Mouse (Mus musculus): Measurements from ENCODE around the gene Tas2r119. TPM values are rescaled to one million over a fixed set of nuclear protein-coding genes. Genes with fewer than 3 reads are reported as not detected.

Tas2r119 gene
- polyA plus RNA-seq, 2 experiments, result not detected

- Histone ChIP-seq H3K4me1 (replicated peaks; ENCODE audit: control insufficient read depth in 2 of 2, insufficient read depth in 2 of 2, low read length in 1 of 2) (no peaks in the 10 kb centered on the region), H3K27ac (no peak overlapping the region), H3K4me2 (ENCODE audit: low read depth) (no peak overlapping the region), H3K9ac (replicated peaks) (no peak overlapping the region), H3K4me3 (ENCODE audit: insufficient read depth in 1 of 2, low read depth in 2 of 2, low read length in 2 of 2) (no peak overlapping the region), H3K36me3 (replicated peaks; ENCODE audit: control insufficient read depth, insufficient read depth, low read depth) (no peaks in the 10 kb centered on the region), H3K27me3 (ENCODE audit: control insufficient read depth, insufficient read depth, low read length) (no peaks in the 10 kb centered on the region), H3K9me3 (ENCODE audit: control insufficient read depth, low read length) (no peaks in the 10 kb centered on the region)
- ATAC-seq (ENCODE audit: insufficient read depth) (no peak), DNase-seq (ENCODE audit: low read depth in 3 of 3, low spot score in 3 of 3) (no peak)
- WGBS (ENCODE audit: insufficient replicate concordance), result 69% methylated on average over 7 of the region's 7 CpGs
- TF ChIP-seq CTCF (IDR thresholded peaks at IDR 0.05; ENCODE audit: low read depth) (no peak), EP300 (IDR thresholded peaks at IDR 0.05; ENCODE audit: low read depth) (no peak)
Observed at GRCm38 (mm10) chr15:32226888-32227395, 49.9 kb downstream of the Tas2r119 start.

Other genes with a start within 250 kb of the Tas2r119 start
- gene Sema5a, start 67.5 kb downstream of the Tas2r119 start, polyA plus RNA-seq (2012; rRNA removed), result 0.30 and 0.35 TPM in 2 replicates
- gene Sema5a, start 67.5 kb downstream of the Tas2r119 start, polyA plus RNA-seq (2014; fragmentation: Nextera tagmentation; extraction: Ambion mirVana), result 0.29 and 0.52 TPM in 2 replicates